Mouse (Mus musculus) cortical plate, adult 2 months (tissue): Measurements from ENCODE around the gene Specc1.

Experiments used
- CTCF ChIP-seq: fragments of 200-500 bp; IDR thresholded peaks from 2 replicates; pipeline ENCODE4 v1.5.1; 2011; ENCODE audit warnings: mild to moderate bottlenecking, control low read depth, low read length; ENCODE audit not compliant: insufficient read depth; ENCODE audit errors: extremely low read depth
- POLR2A ChIP-seq: fragments of 200-500 bp; IDR thresholded peaks from 2 replicates; pipeline ENCODE4 v1.6.1; 2011; ENCODE audit warnings: mild to moderate bottlenecking, low read length, control low read depth; ENCODE audit not compliant: insufficient read depth; ENCODE audit errors: extremely low read depth

- no peak for TF ChIP-seq POLR2A
- no peak for TF ChIP-seq CTCF
Observed at GRCm38 (mm10) chr11:62087051-62087450, 130.5 kb downstream of the Specc1 start.
